Mouse (Mus musculus): ENCODE measurements around the gene Kif5a. TPM values are rescaled to one million over a fixed set of nuclear protein-coding genes. Genes with fewer than 3 reads are reported as not detected.
A peak's percentile ranks its signal among the peaks of the same experiment; 100 is the strongest.

Kif5a gene
- polyA plus RNA-seq, 1 experiment from 2014 or later = 3.7 TPM

DNA sequence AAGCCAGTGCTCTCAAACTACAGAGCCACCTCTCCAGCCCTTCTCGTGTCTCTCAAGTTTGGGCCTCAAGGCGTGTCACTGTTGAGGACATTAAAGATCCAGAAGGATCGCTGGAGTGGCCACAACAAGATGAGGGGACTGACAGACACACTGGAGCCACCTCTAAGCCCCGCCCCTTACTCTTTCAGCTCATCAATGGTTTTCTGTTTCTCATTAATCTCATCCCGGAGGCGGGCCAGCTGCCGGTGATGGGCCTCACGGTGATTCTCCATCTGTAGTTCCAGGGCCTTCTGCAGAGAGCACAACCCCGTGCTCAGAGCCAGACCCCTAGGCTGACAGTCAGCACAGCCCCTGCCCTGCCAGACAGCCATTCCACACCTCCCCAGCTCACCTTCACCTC, 26.6 kb downstream of the Kif5a start:
- H3K36me3 ChIP-seq (ENCODE audit: control insufficient read depth, insufficient read depth) = no peaks in the 10 kb centered on the region
- no peak for ATAC-seq
- H3K27ac ChIP-seq (ENCODE audit: low read depth, low read length) = no peak overlapping the region
- no peak overlapping the region for H3K4me3 ChIP-seq (ENCODE audit: low read depth, low read length)
- H3K4me2 ChIP-seq (replicated peaks; ENCODE audit: low read depth) = no peak overlapping the region
- H3K27me3 ChIP-seq (replicated peaks; ENCODE audit: control insufficient read depth, insufficient read depth, low read length) = peaks cover 3% of the 10 kb centered on the region; the same call in 1 of the 2 replicates
- TF ChIP-seq CTCF (IDR thresholded peaks at IDR 0.05; ENCODE audit: low read depth) = no peak
- no peak overlapping the region for H3K9ac ChIP-seq (ENCODE audit: low read depth, low read length)
- WGBS = 30% methylated on average over 9 of the region's 9 CpGs
- H3K4me1 ChIP-seq (replicated peaks; ENCODE audit: control insufficient read depth, insufficient read depth, low read length) = no peaks in the 10 kb centered on the region
- H3K9me3 ChIP-seq (ENCODE audit: control insufficient read depth) = no peaks in the 10 kb centered on the region

- no peak overlapping the region for H3K27ac ChIP-seq (ENCODE audit: low read depth, low read length)
- no peaks in the 10 kb centered on the region for H3K36me3 ChIP-seq (ENCODE audit: control insufficient read depth, insufficient read depth)
- TF ChIP-seq CTCF (IDR thresholded peaks at IDR 0.05; ENCODE audit: low read depth) = peak; percentile 64
- ATAC-seq = 0 out of 2 replicates have a peak, but pooled peaks have one; percentile 26
- H3K27me3 ChIP-seq (replicated peaks; ENCODE audit: control insufficient read depth, insufficient read depth, low read length) = no peaks in the 10 kb centered on the region; the same call in 1 of the 2 replicates
- H3K4me2 ChIP-seq (replicated peaks; ENCODE audit: low read depth) = 0 out of 2 replicates have a peak overlapping the region, but pooled peaks have one; percentile 27
- H3K4me1 ChIP-seq (replicated peaks; ENCODE audit: control insufficient read depth, insufficient read depth, low read length) = no peaks in the 10 kb centered on the region
- H3K9ac ChIP-seq (ENCODE audit: low read depth, low read length) = no peak overlapping the region
- H3K4me3 ChIP-seq (ENCODE audit: low read depth, low read length) = no peak overlapping the region
- WGBS = 65% methylated on average over 9 of the region's 9 CpGs
- no peaks in the 10 kb centered on the region for H3K9me3 ChIP-seq (ENCODE audit: control insufficient read depth)
Observed at GRCm38 (mm10) chr10:127233141-127233540, 30.0 kb downstream of the Kif5a start.

- H3K9ac ChIP-seq (ENCODE audit: low read depth, low read length) = no peak overlapping the region
- H3K4me3 ChIP-seq (ENCODE audit: low read depth, low read length) = no peak overlapping the region
- H3K36me3 ChIP-seq (ENCODE audit: control insufficient read depth, insufficient read depth) = no peaks in the 10 kb centered on the region
- 75% methylated on average over 14 of the region's 14 CpGs for WGBS
- no peak for ATAC-seq
- H3K9me3 ChIP-seq (ENCODE audit: control insufficient read depth) = no peaks in the 10 kb centered on the region
- no peaks in the 10 kb centered on the region; the same call in 1 of the 2 replicates for H3K27me3 ChIP-seq (replicated peaks; ENCODE audit: control insufficient read depth, insufficient read depth, low read length)
- no peak for TF ChIP-seq CTCF (IDR thresholded peaks at IDR 0.05; ENCODE audit: low read depth)
- no peak overlapping the region for H3K27ac ChIP-seq (ENCODE audit: low read depth, low read length)
- H3K4me1 ChIP-seq (replicated peaks; ENCODE audit: control insufficient read depth, insufficient read depth, low read length) = no peaks in the 10 kb centered on the region
- H3K4me2 ChIP-seq (replicated peaks; ENCODE audit: low read depth) = no peak overlapping the region
Observed at GRCm38 (mm10) chr10:127231741-127232140, 31.4 kb downstream of the Kif5a start.

DNA sequence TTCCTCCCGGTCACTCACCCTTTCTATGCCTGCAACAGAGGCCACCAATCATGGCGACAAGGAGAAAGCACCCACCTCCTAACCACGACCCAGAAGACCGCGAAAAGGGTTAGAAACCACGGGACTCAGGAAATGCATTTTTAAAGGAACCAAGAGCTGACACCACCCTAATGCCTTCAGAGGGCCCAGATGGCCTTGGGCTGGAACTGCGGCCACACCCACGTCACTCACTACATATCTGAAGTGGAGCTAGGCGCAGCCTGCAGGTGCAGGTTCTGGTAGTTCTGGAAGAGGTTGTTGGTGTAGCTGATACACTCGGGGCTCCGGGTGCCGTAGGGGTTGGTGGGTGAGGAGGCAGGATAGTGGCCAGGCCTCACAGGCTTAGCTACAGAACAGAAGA, 32.5 kb downstream of the Kif5a start:
- no peaks in the 10 kb centered on the region for H3K9me3 ChIP-seq (ENCODE audit: control insufficient read depth)
- H3K4me3 ChIP-seq (ENCODE audit: low read depth, low read length) = no peak overlapping the region
- no peak for TF ChIP-seq CTCF (IDR thresholded peaks at IDR 0.05; ENCODE audit: low read depth)
- H3K27ac ChIP-seq (ENCODE audit: low read depth, low read length) = no peak overlapping the region
- H3K9ac ChIP-seq (ENCODE audit: low read depth, low read length) = no peak overlapping the region
- H3K4me2 ChIP-seq (replicated peaks; ENCODE audit: low read depth) = no peak overlapping the region
- no peak for ATAC-seq
- WGBS = 55% methylated on average over 12 of the region's 12 CpGs
- H3K4me1 ChIP-seq (replicated peaks; ENCODE audit: control insufficient read depth, insufficient read depth, low read length) = no peaks in the 10 kb centered on the region
- no peaks in the 10 kb centered on the region for H3K36me3 ChIP-seq (ENCODE audit: control insufficient read depth, insufficient read depth)
- no peaks in the 10 kb centered on the region for H3K27me3 ChIP-seq (replicated peaks; ENCODE audit: control insufficient read depth, insufficient read depth, low read length)

- Histone ChIP-seq H3K4me2 (replicated peaks; ENCODE audit: low read depth) (no peak overlapping the region), H3K36me3 (ENCODE audit: control insufficient read depth, insufficient read depth) (no peaks in the 10 kb centered on the region), H3K4me1 (replicated peaks; ENCODE audit: control insufficient read depth, insufficient read depth, low read length) (no peaks in the 10 kb centered on the region), H3K9me3 (ENCODE audit: control insufficient read depth) (no peaks in the 10 kb centered on the region), H3K27ac (ENCODE audit: low read depth, low read length) (no peak overlapping the region), H3K27me3 (replicated peaks; ENCODE audit: control insufficient read depth, insufficient read depth, low read length) (no peaks in the 10 kb centered on the region), H3K9ac (ENCODE audit: low read depth, low read length) (no peak overlapping the region), H3K4me3 (ENCODE audit: low read depth, low read length) (no peak overlapping the region)
- ATAC-seq = no peak
- TF ChIP-seq CTCF (IDR thresholded peaks at IDR 0.05; ENCODE audit: low read depth) = peak; percentile 83
- 19% methylated on average over 4 of the region's 4 CpGs for WGBS
Observed at GRCm38 (mm10) chr10:127228897-127229296, 34.3 kb downstream of the Kif5a start.

DNA sequence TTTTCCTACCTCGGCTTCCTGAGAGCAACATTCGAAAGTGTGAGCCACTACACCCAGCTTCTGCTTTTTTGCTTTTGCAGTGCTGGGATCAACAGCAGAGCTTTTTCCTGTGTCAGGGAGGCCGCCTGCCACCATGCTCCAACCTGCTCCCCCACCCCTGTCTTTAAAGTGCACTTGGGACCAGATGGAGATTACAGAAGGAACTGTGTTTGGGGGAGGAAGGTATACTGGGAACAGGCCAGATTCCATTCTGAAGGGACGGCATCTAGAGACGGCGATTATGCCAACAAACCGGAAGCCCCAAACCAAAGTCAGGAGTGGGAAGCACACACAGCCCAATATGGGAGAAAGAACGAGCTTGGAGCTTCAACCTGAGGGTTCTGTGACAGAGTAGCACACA, 36.0 kb downstream of the Kif5a start:
- Histone ChIP-seq H3K36me3 (ENCODE audit: control insufficient read depth, insufficient read depth) (no peaks in the 10 kb centered on the region), H3K9me3 (ENCODE audit: control insufficient read depth) (no peaks in the 10 kb centered on the region), H3K27me3 (replicated peaks; ENCODE audit: control insufficient read depth, insufficient read depth, low read length) (no peaks in the 10 kb centered on the region), H3K4me3 (ENCODE audit: low read depth, low read length) (no peak overlapping the region), H3K27ac (ENCODE audit: low read depth, low read length) (no peak overlapping the region), H3K4me2 (replicated peaks; ENCODE audit: low read depth) (no peak overlapping the region), H3K9ac (ENCODE audit: low read depth, low read length) (no peak overlapping the region), H3K4me1 (replicated peaks; ENCODE audit: control insufficient read depth, insufficient read depth, low read length) (no peaks in the 10 kb centered on the region)
- no peak for ATAC-seq
- no peak for TF ChIP-seq CTCF (IDR thresholded peaks at IDR 0.05; ENCODE audit: low read depth)
- WGBS = 78% methylated on average over 8 of the region's 8 CpGs

All from intestine, postnatal 0 days (tissue).